ENCODE assay signal across 23 mouse cellular contexts in genomic region chr13:49069393-49069792, GRCm38 (mm10).
DNase-seq lines count a peak whose midpoint lies in the region; ATAC-seq and TF ChIP-seq lines count a peak whose summit lies in the region.
"Had no signal": no experiment of that assay in that cellular context is flagged by ENCODE, and none has a peak within 500 bp of the region (broad histone marks: within the 10 kb centered on the region; RNA-seq: fewer than 3 reads in every experiment).

No protein-coding gene starts in this region.

- WGBS in thymus, adult 2 months, result 89% methylated on average over 4 of the region's 4 CpGs

- H3K36me3 ChIP-seq in thymus, adult 2 months (ENCODE audit: control insufficient read depth, insufficient read depth, low read length), result no peaks in the 10 kb centered on the region
- H3K36me3 ChIP-seq: G1E; limb, embryonic 10.5 days; liver, embryonic 15.5 days had no signal

- peak; percentile 6 for DNase-seq in CD4-positive, CD25-positive, alpha-beta regulatory T cell, adult 2 months (ENCODE audit: low read depth, low spot score)
- DNase-seq in left cerebral cortex, adult 18-20 months (ENCODE audit: low spot score in 2 of 2), result peak; percentile 45 to 48
- no peak for DNase-seq in left cerebral cortex, adult 11 months (ENCODE audit: low spot score)
- DNase-seq in thymus, adult 2 months, result no peak
- DNase-seq in thymus, postnatal 4 days, result no peak
- no peak for DNase-seq in cerebellum, postnatal 10 days
- DNase-seq in urinary bladder, postnatal 4 days (ENCODE audit: low spot score in 2 of 2), result no peak
- DNase-seq: adrenal gland, adult 8-10 months; heart, postnatal 36 days; kidney, adult 18-20 months; kidney, postnatal 4 days; liver; lung, postnatal 4 days; midbrain, embryonic 14.5 days; thymus, postnatal 36 days had no signal

- no peak overlapping the region for H3K4me3 ChIP-seq in thymus, adult 2 months (ENCODE audit: control insufficient read depth, insufficient read depth, low read length)
- H3K4me3 ChIP-seq: embryonic facial prominence, embryonic 13.5 days; forebrain, embryonic 13.5 days; hindbrain, embryonic 13.5 days; limb, embryonic 10.5 days; liver, embryonic 15.5 days had no signal

- peak overlapping the region; percentile 15; the same call in 1 of the 2 replicates for H3K27ac ChIP-seq in thymus, adult 2 months (ENCODE audit: control insufficient read depth, insufficient read depth, low read length)
- H3K27ac ChIP-seq: embryonic facial prominence, embryonic 13.5 days; forebrain, embryonic 13.5 days; hindbrain, embryonic 13.5 days; limb, embryonic 10.5 days; liver, embryonic 15.5 days had no signal

- TF ChIP-seq POLR2A in thymus, adult 2 months (IDR thresholded peaks at IDR 0.05; ENCODE audit: control insufficient read depth, extremely low read depth, insufficient read depth, low read length, poor library complexity), result no peak

- no peaks in the 10 kb centered on the region for H3K27me3 ChIP-seq in thymus, adult 2 months (ENCODE audit: control insufficient read depth, insufficient read depth, low read length)
- H3K27me3 ChIP-seq: embryonic facial prominence, embryonic 13.5 days; forebrain, embryonic 13.5 days; hindbrain, embryonic 13.5 days; liver, embryonic 15.5 days had no signal

- TF ChIP-seq CTCF in thymus, adult 2 months (IDR thresholded peaks at IDR 0.05; ENCODE audit: borderline replicate concordance, control insufficient read depth, extremely low read depth, insufficient read depth, low read length, poor library complexity), result no peak

- ATAC-seq in CD4-positive, CD25-positive, alpha-beta regulatory T cell, adult 4 months, result no peak
- ATAC-seq: activated CD4-positive, CD25-positive, alpha-beta regulatory T cell, adult 4 months; forebrain, embryonic 13.5 days had no signal

- H3K4me1 ChIP-seq in thymus, adult 2 months (replicated peaks; ENCODE audit: control insufficient read depth, insufficient read depth, low read length), result peaks cover 28% of the 10 kb centered on the region
- H3K4me1 ChIP-seq: forebrain, embryonic 13.5 days; hindbrain, embryonic 13.5 days; liver, embryonic 15.5 days had no signal

Comparison
In these comparisons a context has a peak if more than half of its experiments do, and no peak if none do; other contexts are left out.
1. DNase-seq: peak in CD4-positive, CD25-positive, alpha-beta regulatory T cell, adult 2 months (single experiment) and left cerebral cortex, adult 18-20 months (2 of 2); none in left cerebral cortex, adult 11 months (single experiment), thymus, adult 2 months (single experiment), thymus, postnatal 4 days (single experiment), cerebellum, postnatal 10 days (0 of 2) and urinary bladder, postnatal 4 days (0 of 2).